31 mouse cellular contexts compared by ENCODE assay signal in the genomic region with DNA sequence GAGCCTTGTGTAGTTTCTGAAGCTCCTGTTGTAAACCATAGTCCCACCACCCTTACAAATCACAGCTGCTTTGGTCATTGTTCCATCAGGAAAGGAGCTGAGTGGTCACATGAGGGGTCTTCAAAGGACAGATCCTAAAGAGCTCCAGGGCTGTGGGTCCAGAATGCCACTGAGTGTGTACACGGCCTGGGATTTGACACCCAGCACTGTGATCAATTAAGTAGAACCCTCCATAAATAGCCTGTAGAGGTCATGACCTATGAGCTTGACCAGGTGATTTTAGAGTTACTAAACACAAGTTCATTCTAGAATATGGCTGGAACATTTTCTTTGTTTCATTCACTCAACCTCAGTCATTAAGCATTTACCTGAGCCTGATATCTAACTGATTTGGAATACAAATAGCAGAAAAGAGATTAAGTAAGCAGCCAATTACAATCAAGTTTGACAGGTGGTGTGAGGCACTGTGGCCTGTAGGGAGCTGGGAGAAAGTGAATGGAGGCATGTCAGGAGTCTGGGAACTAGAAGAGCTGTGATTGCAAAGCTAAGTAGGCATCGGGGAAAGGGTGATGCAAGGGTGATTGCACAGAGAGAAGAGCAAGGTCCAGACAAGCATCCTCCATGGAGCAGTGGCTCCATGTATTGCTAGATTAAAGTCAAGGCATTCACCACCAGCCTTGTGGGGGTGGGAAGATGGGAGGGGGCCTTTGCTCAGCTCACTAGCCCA. TPM values are rescaled to one million over a fixed set of nuclear protein-coding genes. Genes with fewer than 3 reads are reported as not detected.
A peak's percentile ranks its signal among the peaks of the same experiment; 100 is the strongest.
DNase-seq lines count a peak whose midpoint lies in the region; ATAC-seq and TF ChIP-seq lines count a peak whose summit lies in the region.
"Had no signal": no experiment of that assay in that cellular context is flagged by ENCODE, and none has a peak within 500 bp of the region (broad histone marks: within the 10 kb centered on the region; RNA-seq: fewer than 3 reads in every experiment).

No protein-coding gene starts in this region.

- H3K27me3 ChIP-seq in liver, adult 2 months (ENCODE audit: control insufficient read depth, insufficient read depth, low read length) = no peaks in the 10 kb centered on the region
- no peaks in the 10 kb centered on the region for H3K27me3 ChIP-seq in neural tube, embryonic 14.5 days (ENCODE audit: control insufficient read depth, insufficient read depth, low read length)
- H3K27me3 ChIP-seq in small intestine, adult 2 months (ENCODE audit: control insufficient read depth, insufficient read depth, low read length) = no peaks in the 10 kb centered on the region
- H3K27me3 ChIP-seq in heart, embryonic 12.5 days (replicated peaks) = no peaks in the 10 kb centered on the region
- H3K27me3 ChIP-seq: forebrain, embryonic 15.5 days; heart, embryonic 15.5 days; limb, embryonic 13.5 days; neural tube, embryonic 12.5 days had no signal

- ATAC-seq in neural tube, embryonic 14.5 days (ENCODE audit: low read depth) = peak; percentile 9; the same call in 1 of the 2 replicates
- no peak for ATAC-seq in heart, embryonic 12.5 days (ENCODE audit: insufficient number of reproducible peaks, low FRiP score)
- ATAC-seq: CD4-positive, CD25-positive, alpha-beta regulatory T cell, adult 4 months; forebrain, embryonic 15.5 days; hindbrain, postnatal 0 days had no signal

- no peak overlapping the region for H3K9ac ChIP-seq in liver, adult 2 months (ENCODE audit: low read depth, low read length)
- no peak overlapping the region for H3K9ac ChIP-seq in neural tube, embryonic 14.5 days (replicated peaks; ENCODE audit: low read depth, low read length)
- no peak overlapping the region for H3K9ac ChIP-seq in heart, embryonic 12.5 days
- H3K9ac ChIP-seq: forebrain, embryonic 15.5 days; heart, embryonic 15.5 days; limb, embryonic 13.5 days; lung, embryonic 14.5 days; neural tube, embryonic 12.5 days had no signal

- WGBS in liver, adult 2 months = 16% methylated on average over 2 of the region's 2 CpGs
- WGBS in neural tube, embryonic 14.5 days = 71% methylated on average over 2 of the region's 2 CpGs
- WGBS in small intestine, adult 2 months = 35% methylated on average over 2 of the region's 2 CpGs
- 60% methylated on average over 2 of the region's 2 CpGs for WGBS in heart, embryonic 12.5 days

- peak overlapping the region; percentile 93 for H3K27ac ChIP-seq in liver, adult 2 months (replicated peaks; ENCODE audit: insufficient read depth, low read depth, low read length)
- no peak overlapping the region for H3K27ac ChIP-seq in neural tube, embryonic 14.5 days (ENCODE audit: low read depth, low read length)
- H3K27ac ChIP-seq in small intestine, adult 2 months (ENCODE audit: insufficient read depth, low read depth, low read length) = peak overlapping the region; percentile 94
- H3K27ac ChIP-seq in heart, embryonic 12.5 days (ENCODE audit: poor library complexity, severe bottlenecking) = no peak overlapping the region
- H3K27ac ChIP-seq: forebrain, embryonic 15.5 days; heart, embryonic 15.5 days; hindbrain, postnatal 0 days; limb, embryonic 13.5 days; neural tube, embryonic 12.5 days had no signal

- DNase-seq in liver, adult 2 months (ENCODE audit: extremely low read depth, low read depth, low spot score) = peak; percentile 94
- DNase-seq in liver = no peak
- DNase-seq in neural tube, embryonic 10.5 days (ENCODE audit: extremely low spot score, low spot score) = no peak
- DNase-seq in kidney, postnatal 25 days = no peak
- no peak for DNase-seq in ovary, postnatal 10 days (ENCODE audit: low spot score)
- DNase-seq: adrenal gland, postnatal 36 days; cerebellum, adult 9-10 months; gastrocnemius, postnatal 14 days; heart, adult 18-20 months; kidney, adult 18-20 months; layer of hippocampus, adult 9-11 months; lung, embryonic 14.5 days; thymus, postnatal 14 days had no signal

- H3K79me2 ChIP-seq in liver, adult 2 months (ENCODE audit: control insufficient read depth, insufficient read depth, low read length) = no peaks in the 10 kb centered on the region

- peaks cover 16% of the 10 kb centered on the region for H3K36me3 ChIP-seq in liver, adult 2 months (ENCODE audit: control insufficient read depth, insufficient read depth, low read length)
- peaks cover 27% of the 10 kb centered on the region for H3K36me3 ChIP-seq in neural tube, embryonic 14.5 days (ENCODE audit: control insufficient read depth, insufficient read depth, low read length)
- peaks cover 31% of the 10 kb centered on the region for H3K36me3 ChIP-seq in small intestine, adult 2 months (ENCODE audit: control insufficient read depth, insufficient read depth, low read length)
- H3K36me3 ChIP-seq in heart, embryonic 12.5 days = peaks cover 46% of the 10 kb centered on the region

- no peaks in the 10 kb centered on the region for H3K9me3 ChIP-seq in neural tube, embryonic 14.5 days (ENCODE audit: control insufficient read depth, low read length)
- no peaks in the 10 kb centered on the region for H3K9me3 ChIP-seq in heart, embryonic 12.5 days (replicated peaks)
- H3K9me3 ChIP-seq: forebrain, embryonic 15.5 days; heart, embryonic 15.5 days; limb, embryonic 13.5 days; neural tube, embryonic 12.5 days had no signal

- TF ChIP-seq POLR2A in liver, adult 2 months (IDR thresholded peaks at IDR 0.05; ENCODE audit: extremely low read depth, insufficient read depth, low read length) = no peak
- TF ChIP-seq POLR2A in small intestine, adult 2 months (IDR thresholded peaks at IDR 0.05; ENCODE audit: low read depth, low read length) = no peak

- H3K4me2 ChIP-seq in neural tube, embryonic 14.5 days (ENCODE audit: low read depth, low read length) = no peak overlapping the region
- H3K4me2 ChIP-seq in heart, embryonic 12.5 days = no peak overlapping the region
- H3K4me2 ChIP-seq: forebrain, embryonic 15.5 days; heart, embryonic 15.5 days; limb, embryonic 13.5 days; lung, embryonic 14.5 days; neural tube, embryonic 12.5 days had no signal

- no peak overlapping the region for H3K4me3 ChIP-seq in liver, adult 2 months (ENCODE audit: insufficient read depth, low read depth, low read length)
- H3K4me3 ChIP-seq in neural tube, embryonic 14.5 days (ENCODE audit: low read depth, low read length) = no peak overlapping the region
- no peak overlapping the region for H3K4me3 ChIP-seq in small intestine, adult 2 months (ENCODE audit: low read depth, low read length)
- H3K4me3 ChIP-seq in heart, embryonic 12.5 days = no peak overlapping the region
- H3K4me3 ChIP-seq: forebrain, embryonic 15.5 days; heart, embryonic 15.5 days; limb, embryonic 13.5 days; neural tube, embryonic 12.5 days had no signal

- no peak for TF ChIP-seq CTCF in liver, adult 2 months (IDR thresholded peaks at IDR 0.05; ENCODE audit: low read depth, low read length)
- TF ChIP-seq CTCF in small intestine, adult 2 months (IDR thresholded peaks at IDR 0.05; ENCODE audit: extremely low read depth, insufficient read length, insufficient replicate concordance, low read depth, low read length) = no peak

- H3K4me1 ChIP-seq in liver, adult 2 months (ENCODE audit: control insufficient read depth, insufficient read depth, low read length) = peaks cover 15% of the 10 kb centered on the region
- H3K4me1 ChIP-seq in neural tube, embryonic 14.5 days (ENCODE audit: control insufficient read depth, insufficient read depth, low read length) = no peaks in the 10 kb centered on the region
- peaks cover 6% of the 10 kb centered on the region; the same call in 1 of the 2 replicates for H3K4me1 ChIP-seq in small intestine, adult 2 months (ENCODE audit: control insufficient read depth, insufficient read depth, insufficient read length, low read length)
- H3K4me1 ChIP-seq in heart, embryonic 12.5 days (replicated peaks) = peaks cover 4% of the 10 kb centered on the region; the same call in 1 of the 2 replicates
- H3K4me1 ChIP-seq: forebrain, embryonic 15.5 days; limb, embryonic 13.5 days; neural tube, embryonic 12.5 days had no signal

RNA-seq across cellular contexts. Expression of gene Osbp, which starts 30.1 kb away (rescaled TPM):
- 22.8 and 27.9 TPM in 2 replicates for total RNA-seq in liver, adult 2 months (2014; rRNA removed)
- 13.4 and 14.1 TPM in 2 replicates for polyA plus RNA-seq in liver, adult 2 months (2012; rRNA removed)
- 7.6 and 7.7 TPM in 2 replicates for polyA plus RNA-seq in neural tube, embryonic 14.5 days (2014; fragmentation: Nextera tagmentation; extraction: Ambion mirVana)
- 7.0 and 12.0 TPM in 2 replicates for polyA plus RNA-seq in small intestine, adult 2 months (2012; rRNA removed)
- 6.3 and 7.6 TPM in 2 replicates for polyA plus RNA-seq in heart, embryonic 12.5 days (2016; fragmentation: Nextera tagmentation; extraction: Ambion mirVana)

RNA-seq across cellular contexts. Expression of gene Olfr1423, which starts 45.2 kb away (rescaled TPM):
- total RNA-seq in liver, adult 2 months (2014; rRNA removed) = not detected in 2 replicates
- polyA plus RNA-seq in liver, adult 2 months (2012; rRNA removed) = not detected in 2 replicates
- not detected in 2 replicates for polyA plus RNA-seq in neural tube, embryonic 14.5 days (2014; fragmentation: Nextera tagmentation; extraction: Ambion mirVana)
- polyA plus RNA-seq in small intestine, adult 2 months (2012; rRNA removed) = not detected in 2 replicates
- polyA plus RNA-seq in heart, embryonic 12.5 days (2016; fragmentation: Nextera tagmentation; extraction: Ambion mirVana) = not detected in 2 replicates
- total RNA-seq: adrenal gland, postnatal 36 days; gastrocnemius, postnatal 14 days; heart, adult 18-20 months; hematopoietic stem cell, adult 5-6 weeks; hindbrain, postnatal 0 days; left cerebral cortex, adult 18-20 months; left cerebral cortex, postnatal 25 days; megakaryocyte, adult 5-6 weeks; monocyte, adult 5-6 weeks had no signal
- polyA plus RNA-seq: embryonic facial prominence, embryonic 14.5 days; forebrain, embryonic 15.5 days; heart, embryonic 15.5 days; hindbrain, postnatal 0 days; kidney, embryonic 16.5 days; large intestine, adult 2 months; limb, embryonic 13.5 days; lung, embryonic 14.5 days; neural tube, embryonic 12.5 days; testis, adult 2 months had no signal

Comparison
In these comparisons a context has a peak if more than half of its experiments do, and no peak if none do; other contexts are left out.
1. H3K27ac ChIP-seq: peak in liver, adult 2 months (single experiment) and small intestine, adult 2 months (single experiment); none in neural tube, embryonic 14.5 days (single experiment) and heart, embryonic 12.5 days (single experiment).